Mouse (Mus musculus): ENCODE data around the gene R3hdm4. TPM values are rescaled to one million over a fixed set of nuclear protein-coding genes. Genes with fewer than 3 reads are reported as not detected.
"Not testable (repeated sequence)": the region's sequence is repeated elsewhere in the genome, so short reads cannot be mapped to it uniquely, and the experiment has no call there.

The R3hdm4 gene
- polyA plus RNA-seq, 1 experiment, result 162 TPM

GRCm38 (mm10) chr10:79960671-79961294 is 39.8 kb upstream of the R3hdm4 start:
- Histone ChIP-seq H3K27me3 (ENCODE audit: control insufficient read depth, insufficient read depth, low read length) (no peaks in the 10 kb centered on the region), H3K4me3 (replicated peaks; ENCODE audit: insufficient read depth, low read depth, low read length) (peak overlapping the region; percentile 72), H3K4me1 (ENCODE audit: control insufficient read depth, insufficient read depth, low read length) (peaks cover 2% of the 10 kb centered on the region; the same call in 1 of the 2 replicates), H3K27ac (ENCODE audit: insufficient read depth, low read length) (no peak overlapping the region)
- WGBS, result 14% methylated on average over 10 of the region's 10 CpGs
- TF ChIP-seq CTCF (IDR thresholded peaks at IDR 0.05; ENCODE audit: borderline replicate concordance, insufficient read depth, low read depth, low read length) (no peak), POLR2A (IDR thresholded peaks at IDR 0.05; ENCODE audit: borderline replicate concordance, insufficient read depth, low read length) (no peak)
- DNase-seq, result no peak

- Histone ChIP-seq H3K4me1 (ENCODE audit: control insufficient read depth, insufficient read depth, low read length) (no peaks in the 10 kb centered on the region; the same call in 1 of the 2 replicates), H3K27me3 (ENCODE audit: control insufficient read depth, insufficient read depth, low read length) (no peaks in the 10 kb centered on the region), H3K27ac (ENCODE audit: insufficient read depth, low read length) (no peak within 1 kb of the TSS), H3K4me3 (replicated peaks; ENCODE audit: insufficient read depth, low read depth, low read length) (peak within 1 kb of the TSS; percentile 72)
- under 1% methylated on average over 61 of the region's 61 CpGs for WGBS
- TF ChIP-seq POLR2A (IDR thresholded peaks at IDR 0.05; ENCODE audit: borderline replicate concordance, insufficient read depth, low read length), result peak; percentile 33; the same call in 1 of the 2 replicates
- peak; percentile 86 for TF ChIP-seq CTCF (IDR thresholded peaks at IDR 0.05; ENCODE audit: borderline replicate concordance, insufficient read depth, low read depth, low read length)
- DNase-seq, result peak; percentile 100
Measured at GRCm38 (mm10) chr10:79959847-79960601, 39.0 kb upstream of the R3hdm4 start, which contains the start of gene Wdr18. Gene Wdr18 (plus strand): TSS chr10:79960152.

- peak overlapping the region; percentile 19 for H3K4me3 ChIP-seq (replicated peaks; ENCODE audit: insufficient read depth, low read depth, low read length)
- H3K4me1 ChIP-seq (ENCODE audit: control insufficient read depth, insufficient read depth, low read length); DNase-seq; H3K27ac ChIP-seq (ENCODE audit: insufficient read depth, low read length); H3K27me3 ChIP-seq (ENCODE audit: control insufficient read depth, insufficient read depth, low read length): not testable (repeated sequence)
- 21% methylated on average over 10 of the region's 10 CpGs for WGBS
Measured at GRCm38 (mm10) chr10:79959412-79959811, 38.4 kb upstream of the R3hdm4 start.

- Histone ChIP-seq H3K27ac (ENCODE audit: insufficient read depth, low read length) (no peak overlapping the region), H3K27me3 (ENCODE audit: control insufficient read depth, insufficient read depth, low read length) (no peaks in the 10 kb centered on the region), H3K4me1 (ENCODE audit: control insufficient read depth, insufficient read depth, low read length) (no peaks in the 10 kb centered on the region; the same call in 1 of the 2 replicates), H3K4me3 (replicated peaks; ENCODE audit: insufficient read depth, low read depth, low read length) (peak overlapping the region; percentile 3)
- peak; percentile 97 for TF ChIP-seq CTCF (IDR thresholded peaks at IDR 0.05; ENCODE audit: borderline replicate concordance, insufficient read depth, low read depth, low read length)
- no peak for TF ChIP-seq POLR2A (IDR thresholded peaks at IDR 0.05; ENCODE audit: borderline replicate concordance, insufficient read depth, low read length)
- WGBS, result 11% methylated on average over 21 of the region's 21 CpGs
- peak; percentile 77 to 87 for DNase-seq
Measured at GRCm38 (mm10) chr10:79958140-79958816, 37.3 kb upstream of the R3hdm4 start.

- no peaks in the 10 kb centered on the region for H3K27me3 ChIP-seq (ENCODE audit: control insufficient read depth, insufficient read depth, low read length)
- no peaks in the 10 kb centered on the region; the same call in 1 of the 2 replicates for H3K4me1 ChIP-seq (ENCODE audit: control insufficient read depth, insufficient read depth, low read length)
- H3K4me3 ChIP-seq (replicated peaks; ENCODE audit: insufficient read depth, low read depth, low read length), result no peak overlapping the region
- 36% methylated on average over 4 of the region's 4 CpGs for WGBS
- no peak overlapping the region for H3K27ac ChIP-seq (ENCODE audit: insufficient read depth, low read length)
- TF ChIP-seq CTCF (IDR thresholded peaks at IDR 0.05; ENCODE audit: borderline replicate concordance, insufficient read depth, low read depth, low read length) (no peak), POLR2A (IDR thresholded peaks at IDR 0.05; ENCODE audit: borderline replicate concordance, insufficient read depth, low read length) (no peak)
- DNase-seq, result no peak
Measured at GRCm38 (mm10) chr10:79956643-79957154, 35.7 kb upstream of the R3hdm4 start.

- no peak overlapping the region for H3K4me3 ChIP-seq (replicated peaks; ENCODE audit: insufficient read depth, low read depth, low read length)
- TF ChIP-seq CTCF (IDR thresholded peaks at IDR 0.05; ENCODE audit: borderline replicate concordance, insufficient read depth, low read depth, low read length) (no peak), POLR2A (IDR thresholded peaks at IDR 0.05; ENCODE audit: borderline replicate concordance, insufficient read depth, low read length) (no peak)
- WGBS, result 78% methylated on average over 9 of the region's 9 CpGs
- no peaks in the 10 kb centered on the region; the same call in 1 of the 2 replicates for H3K4me1 ChIP-seq (ENCODE audit: control insufficient read depth, insufficient read depth, low read length)
- no peak for DNase-seq
- H3K27ac ChIP-seq (ENCODE audit: insufficient read depth, low read length), result no peak overlapping the region
- no peaks in the 10 kb centered on the region for H3K27me3 ChIP-seq (ENCODE audit: control insufficient read depth, insufficient read depth, low read length)
Measured at GRCm38 (mm10) chr10:79955691-79956090, 34.7 kb upstream of the R3hdm4 start.

- Histone ChIP-seq H3K27me3 (ENCODE audit: control insufficient read depth, insufficient read depth, low read length) (no peaks in the 10 kb centered on the region), H3K4me3 (replicated peaks; ENCODE audit: insufficient read depth, low read depth, low read length) (no peak overlapping the region), H3K4me1 (ENCODE audit: control insufficient read depth, insufficient read depth, low read length) (no peaks in the 10 kb centered on the region; the same call in 1 of the 2 replicates), H3K27ac (ENCODE audit: insufficient read depth, low read length) (no peak overlapping the region)
- TF ChIP-seq CTCF (IDR thresholded peaks at IDR 0.05; ENCODE audit: borderline replicate concordance, insufficient read depth, low read depth, low read length) (peak; percentile 51), POLR2A (IDR thresholded peaks at IDR 0.05; ENCODE audit: borderline replicate concordance, insufficient read depth, low read length) (no peak)
- no peak for DNase-seq
- WGBS, result 85% methylated on average over 6 of the region's 6 CpGs
Measured at GRCm38 (mm10) chr10:79953946-79954345, 32.9 kb upstream of the R3hdm4 start.

Measured in cerebellum, adult 2 months (tissue).